Mouse (Mus musculus) midbrain, postnatal 0 days (tissue): ENCODE measurements around the gene Abca1. TPM values are rescaled to one million over a fixed set of nuclear protein-coding genes. Genes with fewer than 3 reads are reported as not detected.

Experiments used
- ATAC-seq: fragments of 200-750 bp; cut with Nextera tagmentation; 2 replicates; pipeline ENCODE4 v1.8.0; 2017; ENCODE audit warnings: moderate number of reproducible peaks, mild to moderate bottlenecking, moderate TSS enrichment, moderate library complexity; ENCODE audit not compliant: low FRiP score
- DNase-seq: peaks from one replicate; pipeline ENCODE4 v3.0.0-alpha.2; 2015; ENCODE audit warnings: low spot score
- H3K27ac ChIP-seq: fragments of 300-500 bp; sonication (generic); 2 replicates; pipeline ENCODE4 v1.5.1; 2014; ENCODE audit warnings: low read depth, mild to moderate bottlenecking, low read length, mixed read lengths
- H3K27me3 ChIP-seq: fragments of 300-500 bp; sonication (generic); 2 replicates; pipeline ENCODE4 v1.6.1; 2014; ENCODE audit warnings: low read length, control low read depth, mixed read lengths; ENCODE audit not compliant: insufficient read depth
- H3K36me3 ChIP-seq: fragments of 300-500 bp; sonication (generic); 2 replicates; pipeline ENCODE4 v1.6.1; 2014; ENCODE audit warnings: low read length, control low read depth, mixed read lengths; ENCODE audit not compliant: insufficient read depth
- H3K4me1 ChIP-seq: fragments of 300-500 bp; sonication (generic); 2 replicates; pipeline ENCODE4 v1.6.1; 2014; ENCODE audit warnings: mild to moderate bottlenecking, control low read depth, antibody characterized with exemption, low read length, mixed read lengths; ENCODE audit not compliant: insufficient read depth
- H3K4me2 ChIP-seq: fragments of 300-500 bp; sonication (generic); 2 replicates; pipeline ENCODE4 v1.6.1; 2014; ENCODE audit warnings: low read depth, mild to moderate bottlenecking, low read length, mixed read lengths; ENCODE audit not compliant: poor library complexity, severe bottlenecking
- H3K4me3 ChIP-seq: fragments of 300-500 bp; sonication (generic); 2 replicates; pipeline ENCODE4 v1.5.1; 2014; ENCODE audit warnings: low read depth, mild to moderate bottlenecking, low read length, moderate library complexity
- H3K9ac ChIP-seq: fragments of 300-500 bp; sonication (generic); replicated peaks from 2 replicates; pipeline ENCODE4 v1.6.1; 2014; ENCODE audit warnings: mild to moderate bottlenecking, low read length, moderate library complexity, mixed read lengths; ENCODE audit not compliant: poor library complexity, severe bottlenecking
- H3K9me3 ChIP-seq: fragments of 300-500 bp; sonication (generic); 2 replicates; pipeline ENCODE4 v1.6.1; 2016; ENCODE audit warnings: low read length, control low read depth
- CTCF ChIP-seq: IDR thresholded peaks from 2 replicates; pipeline ENCODE4 v1.5.1; 2016; ENCODE audit warnings: antibody characterized with exemption, mild to moderate bottlenecking
- WGBS: fragments of 180-500 bp; shearing (Covaris S2); extraction: QIAGEN DNeasy Blood & Tissue Kit; methylation state at CpG from one replicate; pipeline ENCODE4 v1.1.7; 2014; 5-methylcytosine and 5-hydroxymethylcytosine counted together
- polyA plus RNA-seq: library from polyadenylated mRNA; unstranded; fragments of >200 nt; fragmentation: Nextera tagmentation; extraction: Ambion mirVana; gene quantifications from 2 replicates; pipeline ENCODE4 v1.2.1, GENCODE M21; 2015
- total RNA-seq: library from RNA; depleted of rRNA; stranded (reverse); fragments of >200 nt; gene quantifications from 2 replicates; pipeline ENCODE4 v1.2.3, GENCODE M21; 2014

Abca1 gene
- total and polyA plus RNA-seq, 2 experiments from 2014 or later: 8.6 to 49.2 TPM

DNA sequence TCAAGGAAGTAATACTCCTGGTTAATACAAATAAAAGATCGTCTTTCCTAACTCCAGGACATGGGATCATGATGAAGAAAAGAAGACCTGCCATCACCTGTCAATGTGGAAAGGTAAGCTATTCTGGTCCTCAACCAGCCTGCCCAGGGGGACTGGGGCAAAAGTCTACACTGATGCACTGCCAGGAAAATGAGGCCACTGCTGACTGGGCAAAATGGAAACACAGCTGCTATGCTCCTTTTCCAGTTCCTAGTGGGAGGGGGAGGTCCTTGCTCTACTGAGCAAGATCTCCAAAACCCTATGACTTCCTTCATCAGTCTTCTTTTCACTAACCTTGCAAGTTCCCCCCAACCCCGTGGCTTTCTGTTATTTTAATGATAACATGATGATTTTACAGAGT lies 73.1 kb downstream of the Abca1 start:
- WGBS: 69% methylated on average over 2 of the region's 2 CpGs
- no peak for DNase-seq
- Histone ChIP-seq H3K4me3 (no peak overlapping the region), H3K27me3 (no peaks in the 10 kb centered on the region), H3K9ac (no peak overlapping the region), H3K4me2 (no peak overlapping the region), H3K9me3 (no peaks in the 10 kb centered on the region), H3K4me1 (no peaks in the 10 kb centered on the region; the same call in 1 of the 2 replicates), H3K36me3 (no peaks in the 10 kb centered on the region; the same call in 1 of the 2 replicates), H3K27ac (no peak overlapping the region)
- no peak for ATAC-seq
- no peak for TF ChIP-seq CTCF

DNA sequence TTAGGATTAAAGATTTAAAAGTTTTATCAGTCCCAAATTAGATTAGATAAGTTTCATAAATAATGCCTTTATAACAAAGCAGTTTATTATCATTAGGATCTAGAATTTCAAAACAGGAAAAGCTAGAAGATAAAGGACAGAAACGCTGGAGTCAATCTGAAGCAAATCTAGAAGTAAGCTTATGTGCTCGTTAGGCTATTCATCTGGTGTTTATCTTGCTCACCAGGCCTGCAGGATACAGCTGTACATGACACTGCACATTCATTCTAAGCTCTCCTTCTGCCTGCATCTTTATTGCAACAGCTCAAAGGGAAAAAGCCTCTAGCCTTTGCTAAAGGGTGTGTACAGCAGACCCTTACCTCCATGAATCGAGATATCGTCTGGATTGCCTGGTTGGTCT lies 74.1 kb downstream of the Abca1 start:
- no peak for ATAC-seq

GRCm38 (mm10) chr4:53083071-53083470 lies 76.6 kb downstream of the Abca1 start:
- Histone ChIP-seq H3K4me3 (no peak overlapping the region), H3K9me3 (no peaks in the 10 kb centered on the region), H3K27ac (no peak overlapping the region), H3K27me3 (no peaks in the 10 kb centered on the region), H3K9ac (no peak overlapping the region), H3K36me3 (peaks cover 3% of the 10 kb centered on the region; the same call in 1 of the 2 replicates), H3K4me1 (no peaks in the 10 kb centered on the region), H3K4me2 (no peak overlapping the region)
- no peak for TF ChIP-seq CTCF
- no peak for DNase-seq
- WGBS: 94% methylated on average over 2 of the region's 2 CpGs
- no peak for ATAC-seq

More for the DNA sequence above, 74.1 kb downstream of the Abca1 start:
- DNase-seq: no peak
- H3K9ac ChIP-seq: no peak overlapping the region
- H3K9me3 ChIP-seq: no peaks in the 10 kb centered on the region
- no peak overlapping the region for H3K4me2 ChIP-seq
- H3K4me1 ChIP-seq: no peaks in the 10 kb centered on the region; the same call in 1 of the 2 replicates
- no peak overlapping the region for H3K27ac ChIP-seq
- H3K36me3 ChIP-seq: peaks cover 2% of the 10 kb centered on the region; the same call in 1 of the 2 replicates
- H3K4me3 ChIP-seq: no peak overlapping the region
- 68% methylated on average over 4 of the region's 4 CpGs for WGBS
- no peak for TF ChIP-seq CTCF
- no peaks in the 10 kb centered on the region for H3K27me3 ChIP-seq

DNA sequence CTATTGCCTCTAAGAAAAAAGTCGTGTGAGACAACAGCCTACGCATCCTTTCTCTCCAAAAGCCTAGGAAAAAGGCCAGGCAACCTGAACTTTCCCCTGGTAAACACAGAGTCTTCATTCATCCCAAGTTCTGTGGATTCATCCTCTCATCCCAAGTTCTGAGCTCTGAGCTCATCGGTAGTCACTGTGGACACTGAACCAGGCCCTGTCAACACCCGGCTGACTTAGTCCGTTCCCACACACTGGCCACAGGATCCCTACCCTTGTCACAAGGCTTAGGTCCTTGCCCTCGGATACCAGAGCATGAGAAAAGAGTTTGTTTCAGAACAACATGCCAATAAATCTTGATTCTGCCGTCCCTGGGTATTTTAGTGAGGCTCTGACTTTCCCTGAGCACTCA lies 77.2 kb downstream of the Abca1 start:
- Histone ChIP-seq H3K27me3 (no peaks in the 10 kb centered on the region), H3K4me2 (no peak overlapping the region), H3K27ac (no peak overlapping the region), H3K4me3 (no peak overlapping the region), H3K36me3 (peaks cover 7% of the 10 kb centered on the region; the same call in 1 of the 2 replicates), H3K9ac (no peak overlapping the region), H3K9me3 (no peaks in the 10 kb centered on the region), H3K4me1 (no peaks in the 10 kb centered on the region)
- no peak for TF ChIP-seq CTCF
- ATAC-seq (no peak), DNase-seq (no peak)
- WGBS: 83% methylated on average over 7 of the region's 7 CpGs

DNA sequence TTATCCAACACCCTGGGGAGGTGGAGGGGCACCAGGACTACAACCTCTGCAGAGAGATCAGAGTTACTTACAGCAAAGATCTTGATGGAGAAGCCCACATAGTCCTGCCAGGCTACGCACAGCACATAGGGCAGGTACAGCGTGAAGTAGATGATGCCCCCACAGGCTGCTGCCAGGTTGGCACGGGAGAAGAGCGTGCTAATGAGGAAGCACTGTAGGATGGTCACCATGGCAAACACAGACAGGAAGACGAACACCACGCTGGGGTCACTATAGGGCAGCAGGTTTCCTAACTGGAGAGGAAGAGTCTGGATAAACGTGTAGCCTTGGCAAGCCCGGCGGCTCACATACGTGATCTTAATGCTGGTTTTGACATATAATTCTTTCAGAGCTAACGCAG lies 77.8 kb downstream of the Abca1 start:
- Histone ChIP-seq H3K4me2 (no peak overlapping the region), H3K4me1 (no peaks in the 10 kb centered on the region), H3K4me3 (no peak overlapping the region), H3K36me3 (peaks cover 7% of the 10 kb centered on the region; the same call in 1 of the 2 replicates), H3K27me3 (no peaks in the 10 kb centered on the region), H3K9me3 (no peaks in the 10 kb centered on the region), H3K27ac (no peak overlapping the region), H3K9ac (no peak overlapping the region)
- ATAC-seq: no peak
- 91% methylated on average over 11 of the region's 11 CpGs for WGBS
- no peak for TF ChIP-seq CTCF
- no peak for DNase-seq

DNA sequence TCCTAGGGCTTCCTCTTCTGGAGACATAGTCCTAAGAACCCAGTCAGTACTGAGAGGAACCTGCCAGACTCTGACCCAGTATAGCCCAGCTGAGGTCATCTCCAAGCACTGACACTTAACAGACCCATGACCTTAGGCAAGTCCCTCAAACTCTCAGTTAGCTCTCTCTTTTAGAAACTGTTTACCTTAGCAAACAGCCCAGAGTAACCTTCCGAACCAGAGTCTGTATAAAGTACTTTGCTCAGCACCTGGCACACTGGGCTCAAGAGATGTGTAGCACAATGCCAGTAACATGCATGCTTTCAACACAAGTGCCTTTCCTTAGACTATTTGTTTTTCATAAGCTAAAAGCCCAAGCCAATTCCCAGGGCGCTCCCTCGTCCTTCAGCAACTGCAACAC lies 79.4 kb downstream of the Abca1 start:
- H3K4me2 ChIP-seq: no peak overlapping the region
- WGBS: 90% methylated on average over 3 of the region's 3 CpGs
- no peak overlapping the region for H3K4me3 ChIP-seq
- no peaks in the 10 kb centered on the region for H3K4me1 ChIP-seq
- no peak for TF ChIP-seq CTCF
- no peak for DNase-seq
- H3K27me3 ChIP-seq: no peaks in the 10 kb centered on the region
- no peak overlapping the region for H3K27ac ChIP-seq
- H3K36me3 ChIP-seq: peaks cover 13% of the 10 kb centered on the region; the same call in 1 of the 2 replicates
- no peaks in the 10 kb centered on the region for H3K9me3 ChIP-seq
- no peak overlapping the region for H3K9ac ChIP-seq
- no peak for ATAC-seq
